Mouse (Mus musculus): Measurements from ENCODE around the gene 4930513O06Rik.

4930513O06Rik gene

DNA sequence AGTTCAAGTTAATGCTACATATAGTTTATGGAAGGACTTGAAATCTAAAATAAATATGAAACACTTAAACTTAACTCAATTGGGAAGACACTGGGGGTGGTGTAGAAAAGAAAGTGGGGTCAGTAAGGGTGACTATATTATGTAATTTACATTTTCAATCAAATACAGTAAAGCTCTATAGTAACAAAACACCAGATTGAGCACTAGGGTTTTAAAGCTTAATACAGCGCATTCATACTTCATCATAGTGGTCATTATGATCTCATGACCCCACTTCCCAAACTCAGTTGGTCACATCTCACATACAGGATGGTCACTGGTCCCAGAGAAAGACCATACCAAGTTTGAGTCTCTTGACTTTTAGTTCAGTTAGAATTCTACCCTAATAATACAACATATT is at the start of gene 4930513O06Rik:
TSS of gene 4930513O06Rik (plus strand) at position 301 of the 400 bp plus-strand sequence.
- in situ Hi-C loops (cut with MboI, MseI) = no loop called here

DNA sequence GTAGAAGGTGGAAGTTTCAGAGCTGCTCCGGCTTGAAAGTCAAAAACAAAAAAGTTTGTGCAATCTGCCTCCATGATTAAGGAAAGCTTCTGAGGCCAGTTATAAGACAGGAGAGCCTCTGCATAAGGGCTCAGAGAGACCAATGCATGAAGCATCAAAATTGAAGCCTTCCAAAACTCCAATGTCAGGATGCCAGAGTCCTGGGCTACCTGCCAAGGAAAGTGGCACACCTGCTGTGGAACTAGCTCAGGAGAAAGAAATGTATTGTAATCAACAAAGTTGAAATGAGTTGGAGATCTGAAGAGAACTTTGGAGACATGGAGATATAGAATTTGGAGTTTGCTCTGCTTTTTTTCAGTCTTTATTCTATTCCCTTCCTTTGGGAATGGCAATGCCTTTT is 48.4 kb upstream of the 4930513O06Rik start:
- in situ Hi-C loops (cut with MboI, MseI) = no loop called here

DNA sequence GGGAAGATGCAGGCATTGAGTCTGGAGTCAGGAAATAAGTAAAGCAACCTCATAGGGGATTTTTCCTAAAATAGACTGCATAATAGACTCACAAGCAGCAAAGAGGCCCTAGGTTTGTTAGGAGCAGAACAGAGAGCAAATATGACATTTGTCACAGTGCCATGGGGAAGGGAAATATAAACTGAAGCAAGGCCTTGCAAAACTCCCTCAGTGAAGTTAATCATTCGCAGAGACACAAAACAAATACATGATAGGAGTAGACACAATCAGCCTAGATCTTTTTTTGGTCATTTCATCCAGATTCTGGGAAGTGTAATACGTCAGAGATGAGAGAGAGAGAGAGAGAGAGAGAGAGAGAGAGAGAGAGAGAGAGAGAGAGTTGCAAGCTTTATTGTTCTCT is 46.7 kb upstream of the 4930513O06Rik start:
- in situ Hi-C loops (cut with MboI, MseI) = no loop called here

DNA sequence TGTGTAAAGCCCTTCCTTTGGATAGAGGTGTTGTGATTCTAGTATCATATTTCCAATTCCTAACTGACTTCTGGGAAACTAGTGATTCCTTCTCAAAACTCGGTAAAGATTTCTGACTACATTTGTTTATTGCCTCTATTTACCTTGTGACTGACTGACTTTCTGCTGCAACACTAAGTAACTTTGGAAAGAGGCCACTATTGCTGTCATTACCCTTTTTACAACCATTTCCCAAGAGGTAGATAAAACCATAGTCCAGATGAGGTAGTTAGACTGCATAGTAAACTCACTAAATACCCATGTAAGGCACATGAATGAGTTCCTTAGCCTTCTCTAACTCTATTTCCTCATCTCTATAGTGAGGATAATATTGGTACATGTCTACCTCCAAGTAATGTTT is 44.9 kb upstream of the 4930513O06Rik start:
- in situ Hi-C loops (cut with MboI, MseI) = no loop called here

DNA sequence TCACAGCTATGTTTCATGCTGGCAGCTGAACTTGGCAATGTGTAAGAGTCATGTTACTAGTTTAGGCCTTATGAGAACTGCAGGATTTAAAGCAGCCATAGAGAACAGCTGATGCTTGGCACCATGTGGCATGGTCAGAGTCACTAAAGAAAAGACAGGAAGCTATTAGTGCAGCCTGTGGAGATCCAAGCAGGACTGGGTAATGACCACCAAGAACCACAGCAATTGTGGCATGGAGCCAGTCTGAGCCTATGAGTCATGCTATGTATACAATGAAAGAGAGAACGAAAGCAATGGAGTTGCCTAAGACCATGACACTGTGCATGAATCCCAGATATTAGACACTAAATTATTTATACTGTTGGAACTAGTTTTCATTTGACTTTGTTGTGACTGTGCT is 34.1 kb upstream of the 4930513O06Rik start:
- in situ Hi-C loops (cut with MboI, MseI) = no loop called here

DNA sequence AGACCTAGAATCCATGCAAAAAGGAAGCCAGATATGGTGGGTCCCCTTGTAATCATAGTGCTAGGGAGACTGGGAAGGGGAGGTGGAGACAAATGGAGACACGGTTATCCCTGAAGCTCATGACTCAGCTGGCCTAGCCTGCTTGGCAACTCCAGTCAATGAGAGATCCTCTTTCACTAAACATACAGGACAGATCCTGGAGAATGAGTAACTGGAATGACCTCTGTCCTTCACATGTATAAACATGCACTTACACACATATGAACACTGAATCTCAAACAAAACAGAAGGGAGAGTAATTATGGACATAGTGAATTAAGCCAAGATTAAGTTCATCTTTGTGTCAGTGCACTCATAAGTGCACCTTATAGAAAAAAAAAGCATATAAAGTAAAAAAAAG is 32.9 kb upstream of the 4930513O06Rik start:
- in situ Hi-C loops (cut with MboI, MseI) = no loop called here

DNA sequence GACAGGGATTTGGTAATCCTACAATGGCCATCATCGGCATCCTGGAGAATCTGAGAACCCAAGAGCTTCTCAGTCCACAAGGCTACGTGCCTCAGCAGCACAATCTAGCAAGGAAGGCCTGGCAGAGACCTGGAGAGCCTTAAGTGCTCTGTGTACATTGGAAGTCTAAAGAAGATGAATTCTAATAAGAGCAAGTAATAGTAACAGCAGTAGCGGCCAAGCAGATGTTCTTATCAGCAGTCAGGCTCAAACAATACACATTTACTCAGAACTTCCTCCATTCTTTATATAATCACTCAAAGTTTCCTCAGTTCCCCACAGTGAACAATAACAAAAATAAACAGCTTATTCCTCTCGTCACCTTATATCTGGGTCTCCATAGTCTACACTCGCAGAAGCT is 22.0 kb upstream of the 4930513O06Rik start:
- in situ Hi-C loops (cut with MboI, MseI) = no loop called here

DNA sequence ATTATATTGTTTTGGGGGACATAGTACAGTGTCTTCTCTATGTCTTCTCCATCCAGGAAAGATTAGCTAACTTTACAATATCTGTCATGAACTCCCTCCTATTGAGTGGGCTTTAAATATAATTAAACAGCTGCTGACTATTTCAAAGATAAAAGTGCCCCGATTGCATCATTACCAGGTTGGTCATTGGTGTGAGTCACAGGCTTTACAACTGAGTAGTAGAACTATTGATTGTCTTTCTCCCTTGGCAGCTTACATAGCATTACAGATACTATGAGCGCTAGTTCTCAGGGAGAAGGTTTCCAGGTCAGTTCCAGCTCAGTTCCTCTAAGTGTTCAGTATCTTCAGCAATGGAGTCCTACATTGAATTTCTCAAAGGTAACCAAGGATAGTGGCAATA is 7.5 kb upstream of the 4930513O06Rik start:
- in situ Hi-C loops (cut with MboI, MseI) = no loop called here

DNA sequence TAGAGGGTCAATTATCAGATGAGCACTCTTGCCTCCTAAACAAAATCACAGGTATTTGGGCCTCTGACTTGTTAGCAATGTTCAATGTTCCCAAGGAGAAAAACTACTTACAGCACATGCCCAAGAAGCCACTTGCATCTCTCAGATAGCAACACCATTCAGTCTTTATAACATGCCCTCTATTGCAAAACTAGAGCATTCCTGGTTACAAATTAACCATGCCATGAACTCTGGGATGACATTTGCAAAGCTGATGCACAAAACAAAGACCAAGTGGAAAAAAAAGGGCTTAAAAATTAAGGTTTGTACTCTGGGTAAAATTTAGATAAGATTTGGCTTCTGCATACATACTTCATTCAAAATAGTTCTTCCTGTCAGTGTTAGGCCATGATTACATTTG is 966 bp upstream of the 4930513O06Rik start, which contains the start of gene Serpina7:
TSS of gene Serpina7 (minus strand) at position 160 of the 400 bp plus-strand sequence.
- in situ Hi-C loops (cut with MboI, MseI) = no loop called here

DNA sequence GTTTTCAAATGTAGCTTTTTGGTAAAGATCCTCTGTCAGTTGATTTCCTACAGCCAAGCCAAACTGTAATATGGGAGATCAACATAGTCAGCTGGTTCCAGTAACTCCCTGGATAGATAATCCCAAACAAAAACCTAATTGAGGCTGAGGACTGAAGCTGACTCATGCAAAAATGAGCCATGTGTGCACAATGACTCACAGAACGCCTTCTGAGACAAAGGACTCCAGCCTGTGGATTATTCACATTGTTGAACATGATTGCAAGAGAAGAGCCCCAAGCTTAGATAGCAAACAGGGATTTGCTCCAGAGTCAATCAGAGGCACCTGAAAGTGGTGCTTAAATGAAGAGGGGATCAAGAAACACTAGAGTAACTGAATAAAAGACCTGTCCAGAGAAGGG is 11.2 kb downstream of the 4930513O06Rik start:
- in situ Hi-C loops (cut with MboI, MseI) = no loop called here

DNA sequence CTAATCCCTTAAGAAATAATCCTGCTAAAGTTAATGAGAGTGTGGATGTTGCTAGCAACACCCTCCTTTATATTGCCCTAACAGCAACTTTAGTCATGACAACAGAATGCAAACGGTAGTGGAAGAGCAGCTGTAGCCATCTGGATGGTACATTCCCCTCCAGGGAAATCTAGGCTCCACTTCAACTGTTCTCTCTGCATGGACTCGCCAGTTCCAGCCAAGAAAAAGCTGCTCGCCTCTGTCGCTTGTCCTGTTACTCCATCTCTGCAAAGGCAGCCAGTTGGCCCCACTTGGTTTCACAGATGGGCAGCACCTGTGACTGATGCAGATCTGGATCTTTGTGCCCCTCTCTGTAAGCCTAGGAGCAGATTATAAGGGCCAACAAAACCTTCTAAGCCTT is 48.0 kb downstream of the 4930513O06Rik start:
- in situ Hi-C loops (cut with MboI, MseI) = no loop called here

All from T-helper 2 cell (primary cell).